Mouse (Mus musculus): ENCODE data around the gene Tigit. TPM values are rescaled to one million over a fixed set of nuclear protein-coding genes. Genes with fewer than 3 reads are reported as not detected.

The Tigit gene
- polyA plus RNA-seq, 1 experiment from 2014 or later, result not detected

GRCm38 (mm10) chr16:43625956-43626355, 38.0 kb downstream of the Tigit start:
- no peak overlapping the region for H3K27ac ChIP-seq (ENCODE audit: low read length)
- H3K4me2 ChIP-seq (replicated peaks; ENCODE audit: low read depth, low read length), result no peak overlapping the region
- no peak overlapping the region for H3K9ac ChIP-seq (replicated peaks; ENCODE audit: low read depth)
- no peak for ATAC-seq
- 86% methylated on average over 5 of the region's 5 CpGs for whole genome bisulfite sequencing
- H3K27me3 ChIP-seq (replicated peaks; ENCODE audit: insufficient read depth, low read length), result no peaks in the 10 kb centered on the region
- no peaks in the 10 kb centered on the region for H3K4me1 ChIP-seq (ENCODE audit: insufficient read depth, low read depth, low read length)
- H3K36me3 ChIP-seq (ENCODE audit: insufficient read depth, low read length), result no peaks in the 10 kb centered on the region
- no peak for DNase-seq (ENCODE audit: low spot score)
- H3K4me3 ChIP-seq (ENCODE audit: low read depth, low read length), result no peak overlapping the region
- no peak for TF ChIP-seq CTCF (IDR thresholded peaks at IDR 0.05)
- no peak for TF ChIP-seq EP300 (IDR thresholded peaks at IDR 0.05)
- H3K9me3 ChIP-seq (ENCODE audit: low read length), result no peaks in the 10 kb centered on the region

GRCm38 (mm10) chr16:43625289-43625688, 38.7 kb downstream of the Tigit start:
- 68% methylated on average over 2 of the region's 2 CpGs for WGBS
- TF ChIP-seq CTCF (IDR thresholded peaks at IDR 0.05) (no peak), EP300 (IDR thresholded peaks at IDR 0.05) (no peak)
- H3K36me3 ChIP-seq (ENCODE audit: insufficient read depth, low read length), result no peaks in the 10 kb centered on the region
- H3K4me1 ChIP-seq (ENCODE audit: insufficient read depth, low read depth, low read length), result no peaks in the 10 kb centered on the region
- H3K4me2 ChIP-seq (replicated peaks; ENCODE audit: low read depth, low read length), result no peak overlapping the region
- H3K27me3 ChIP-seq (replicated peaks; ENCODE audit: insufficient read depth, low read length), result no peaks in the 10 kb centered on the region
- no peak overlapping the region for H3K4me3 ChIP-seq (ENCODE audit: low read depth, low read length)
- H3K9ac ChIP-seq (replicated peaks; ENCODE audit: low read depth), result no peak overlapping the region
- no peaks in the 10 kb centered on the region for H3K9me3 ChIP-seq (ENCODE audit: low read length)
- ATAC-seq (no peak), DNase-seq (ENCODE audit: low spot score) (no peak)
- H3K27ac ChIP-seq (ENCODE audit: low read length), result no peak overlapping the region

- Histone ChIP-seq H3K4me1 (ENCODE audit: insufficient read depth, low read depth, low read length) (no peaks in the 10 kb centered on the region), H3K36me3 (ENCODE audit: insufficient read depth, low read length) (no peaks in the 10 kb centered on the region), H3K27ac (ENCODE audit: low read length) (no peak overlapping the region), H3K4me2 (replicated peaks; ENCODE audit: low read depth, low read length) (no peak overlapping the region), H3K4me3 (ENCODE audit: low read depth, low read length) (no peak overlapping the region), H3K9ac (replicated peaks; ENCODE audit: low read depth) (no peak overlapping the region), H3K9me3 (ENCODE audit: low read length) (no peaks in the 10 kb centered on the region), H3K27me3 (replicated peaks; ENCODE audit: insufficient read depth, low read length) (no peaks in the 10 kb centered on the region)
- ATAC-seq, result no peak
- no peak for DNase-seq (ENCODE audit: low spot score)
- 43% methylated on average over 4 of the region's 4 CpGs for WGBS
- TF ChIP-seq EP300 (IDR thresholded peaks at IDR 0.05) (no peak), CTCF (IDR thresholded peaks at IDR 0.05) (no peak)
Observed at GRCm38 (mm10) chr16:43624876-43625275, 39.1 kb downstream of the Tigit start.

GRCm38 (mm10) chr16:43623315-43624000, 40.5 kb downstream of the Tigit start:
- Histone ChIP-seq H3K27me3 (replicated peaks; ENCODE audit: insufficient read depth, low read length) (no peaks in the 10 kb centered on the region), H3K9ac (replicated peaks; ENCODE audit: low read depth) (no peak overlapping the region), H3K36me3 (ENCODE audit: insufficient read depth, low read length) (no peaks in the 10 kb centered on the region), H3K4me1 (ENCODE audit: insufficient read depth, low read depth, low read length) (no peaks in the 10 kb centered on the region), H3K4me2 (replicated peaks; ENCODE audit: low read depth, low read length) (no peak overlapping the region), H3K4me3 (ENCODE audit: low read depth, low read length) (no peak overlapping the region), H3K27ac (ENCODE audit: low read length) (no peak overlapping the region), H3K9me3 (ENCODE audit: low read length) (no peaks in the 10 kb centered on the region)
- ATAC-seq (no peak), DNase-seq (ENCODE audit: low spot score) (no peak)
- TF ChIP-seq CTCF (IDR thresholded peaks at IDR 0.05) (no peak), EP300 (IDR thresholded peaks at IDR 0.05) (no peak)
- WGBS, result 89% methylated on average over 5 of the region's 5 CpGs

- 37% methylated on average over 2 of the region's 2 CpGs for WGBS
Observed at GRCm38 (mm10) chr16:43620359-43620758, 43.6 kb downstream of the Tigit start.

GRCm38 (mm10) chr16:43619277-43619676, 44.7 kb downstream of the Tigit start:
- H3K4me3 ChIP-seq (ENCODE audit: low read depth, low read length), result no peak overlapping the region
- DNase-seq (ENCODE audit: low spot score) (no peak), ATAC-seq (no peak)
- no peak for TF ChIP-seq CTCF (IDR thresholded peaks at IDR 0.05)
- TF ChIP-seq EP300 (IDR thresholded peaks at IDR 0.05), result no peak
- H3K9ac ChIP-seq (replicated peaks; ENCODE audit: low read depth), result no peak overlapping the region
- no peaks in the 10 kb centered on the region for H3K27me3 ChIP-seq (replicated peaks; ENCODE audit: insufficient read depth, low read length)
- 49% methylated on average over 6 of the region's 6 CpGs for WGBS
- H3K36me3 ChIP-seq (ENCODE audit: insufficient read depth, low read length), result no peaks in the 10 kb centered on the region
- H3K27ac ChIP-seq (ENCODE audit: low read length), result no peak overlapping the region
- H3K4me1 ChIP-seq (ENCODE audit: insufficient read depth, low read depth, low read length), result no peaks in the 10 kb centered on the region
- H3K4me2 ChIP-seq (replicated peaks; ENCODE audit: low read depth, low read length), result no peak overlapping the region
- no peaks in the 10 kb centered on the region for H3K9me3 ChIP-seq (ENCODE audit: low read length)

More at GRCm38 (mm10) chr16:43620359-43620758, 43.6 kb downstream of the Tigit start:
- no peak for ATAC-seq
- no peak for DNase-seq (ENCODE audit: low spot score)
- no peak for TF ChIP-seq EP300 (IDR thresholded peaks at IDR 0.05)
- TF ChIP-seq CTCF (IDR thresholded peaks at IDR 0.05), result no peak
- Histone ChIP-seq H3K4me2 (replicated peaks; ENCODE audit: low read depth, low read length) (no peak overlapping the region), H3K9ac (replicated peaks; ENCODE audit: low read depth) (no peak overlapping the region), H3K9me3 (ENCODE audit: low read length) (no peaks in the 10 kb centered on the region), H3K36me3 (ENCODE audit: insufficient read depth, low read length) (no peaks in the 10 kb centered on the region), H3K4me1 (ENCODE audit: insufficient read depth, low read depth, low read length) (no peaks in the 10 kb centered on the region), H3K27me3 (replicated peaks; ENCODE audit: insufficient read depth, low read length) (no peaks in the 10 kb centered on the region), H3K4me3 (ENCODE audit: low read depth, low read length) (no peak overlapping the region), H3K27ac (ENCODE audit: low read length) (no peak overlapping the region)
